Mouse (Mus musculus) retina, adult 2 months (tissue): ENCODE results near the gene Cpne8.
"Not testable (repeated sequence)": the region's sequence is repeated elsewhere in the genome, so short reads cannot be mapped to it uniquely, and the experiment has no call there.

ENCODE experiments used
- DNase-seq: peaks from one replicate; pipeline ENCODE4 v3.0.0-alpha.2; 2012; ENCODE audit warnings: low read depth, low spot score

The Cpne8 gene

DNA sequence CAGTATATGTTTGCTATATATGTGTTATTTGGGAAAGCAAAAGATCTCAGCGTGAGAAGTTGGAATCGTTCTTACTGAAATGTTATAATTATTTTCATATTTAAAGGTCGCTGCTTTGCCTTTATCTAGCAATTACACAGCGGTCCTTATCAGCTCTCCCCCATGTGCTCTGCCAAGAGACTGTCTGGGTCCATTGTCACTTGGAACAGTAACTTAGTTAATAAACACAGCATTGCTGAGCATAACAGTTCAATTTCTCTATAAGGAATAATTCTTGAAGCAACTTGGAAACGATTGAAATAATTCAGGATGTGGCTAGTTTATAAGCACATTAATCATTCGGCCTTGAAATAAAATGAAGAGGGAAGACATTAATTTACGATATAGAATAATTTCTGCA lies 189.0 kb downstream of the Cpne8 start:
- DNase-seq: no peak

DNA sequence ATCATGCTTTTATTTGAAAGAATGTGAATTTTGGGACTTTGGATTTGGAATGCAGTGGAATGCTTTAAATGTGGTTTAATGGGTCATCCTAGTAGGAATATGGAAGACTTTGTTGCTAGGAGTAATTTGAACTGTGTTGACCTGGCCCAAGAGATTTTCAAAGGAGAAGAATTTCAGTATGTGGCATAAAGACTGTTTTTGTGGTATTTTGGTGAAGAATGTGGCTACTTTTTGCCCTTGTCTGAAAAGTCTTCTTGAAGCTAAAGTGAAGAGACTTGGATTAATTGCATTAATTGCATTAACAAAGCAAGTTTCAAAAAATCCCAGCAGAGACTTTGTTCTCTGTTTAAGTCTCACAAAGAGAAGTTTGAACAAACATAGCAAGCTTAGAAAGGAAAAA lies 208.7 kb downstream of the Cpne8 start:
- not testable (repeated sequence) for DNase-seq

DNA sequence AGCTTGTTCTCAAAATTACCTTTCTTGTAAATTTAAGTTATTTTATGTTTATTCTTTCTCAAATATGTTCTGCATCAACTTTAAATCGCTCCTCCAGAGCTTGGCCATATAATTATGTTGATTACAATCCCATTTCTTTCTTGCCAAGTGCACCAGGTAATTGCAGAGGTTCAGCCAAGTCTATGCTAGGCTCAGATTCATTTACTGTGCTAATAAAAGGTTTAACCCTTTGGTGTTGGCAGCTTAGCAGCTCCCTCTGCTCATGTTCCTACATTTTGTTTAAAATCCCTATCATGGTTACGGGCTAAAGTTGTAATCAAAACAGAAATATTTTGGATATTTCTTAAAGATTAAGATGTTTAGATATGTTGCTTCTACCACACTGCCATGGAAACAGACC lies 216.0 kb downstream of the Cpne8 start:
- DNase-seq: no peak

DNA sequence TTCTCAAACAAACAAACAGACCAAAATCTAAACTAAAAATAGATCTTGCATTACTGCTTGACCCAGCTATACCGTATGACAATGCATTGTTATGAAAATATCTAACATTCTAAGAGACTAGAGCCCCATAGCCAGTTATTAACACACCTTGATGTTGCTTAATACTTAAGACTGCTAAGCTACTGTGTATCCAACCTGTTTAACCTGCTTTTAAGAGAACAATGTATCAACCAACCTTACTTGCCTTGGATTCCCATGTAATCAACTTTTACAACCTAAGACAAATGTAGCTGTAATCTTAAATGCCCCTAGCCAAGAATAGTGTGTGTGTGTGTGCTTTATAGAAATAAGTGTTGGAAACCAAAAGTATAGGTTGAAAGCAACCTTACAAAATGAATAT lies 233.2 kb downstream of the Cpne8 start:
- no peak for DNase-seq
